Mouse (Mus musculus) layer of hippocampus, adult 2 months (tissue): ENCODE measurements around the gene Alg5. TPM values are rescaled to one million over a fixed set of nuclear protein-coding genes. Genes with fewer than 3 reads are reported as not detected.
"Not testable (repeated sequence)": the region's sequence is repeated elsewhere in the genome, so short reads cannot be mapped to it uniquely, and the experiment has no call there.

Experiments used
- DNase-seq, 2 experiments: peaks; one replicate each; pipeline ENCODE4 v3.0.0; 2022; ENCODE audit warnings: low spot score in 2 of 2
- H3K27ac ChIP-seq: fragments of 200-600 bp; 2 replicates; pipeline ENCODE4 v1.8.1; 2022
- H3K4me3 ChIP-seq: fragments of 200-600 bp; 2 replicates; pipeline ENCODE4 v1.8.1; 2022; ENCODE audit warnings: mild to moderate bottlenecking
- CTCF ChIP-seq: fragments of 200-600 bp; conservative IDR thresholded peaks from 2 replicates; pipeline ENCODE4 v1.8.1; 2022; ENCODE audit warnings: antibody characterized with exemption, mild to moderate bottlenecking, moderate library complexity
- long read RNA-seq, 2 experiments: library from polyadenylated mRNA; stranded (forward); transcript quantifications; one replicate each; pipeline ENCODE4 v2.0.0; 2021; ENCODE audit warnings: borderline mapping rate in 2 of 2
- total RNA-seq, 2 experiments: library from RNA; stranded (reverse); gene quantifications; 2 replicates each; pipeline ENCODE4 v1.2.3; 2021

The Alg5 gene
- 10 to 100 TPM; 21.1 to 22.8 TPM for total RNA-seq
- long read RNA-seq, experiment 1, transcript Alg5-201 (10 exons, 1,471 nt), result major isoform, 30 of 43 reads
- long read RNA-seq, experiment 1, partial matches to known transcripts, result 2 of 43 reads
- long read RNA-seq, experiment 1, other reads (novel, unspliced or antisense), result 9 of 43 reads
- long read RNA-seq, experiment 2, transcript Alg5-201 (10 exons, 1,471 nt), result major isoform, 40 of 52 reads
- long read RNA-seq, experiment 2, partial matches to known transcripts, result 1 of 52 reads
- long read RNA-seq, experiment 2, other reads (novel, unspliced or antisense), result 10 of 52 reads

DNA sequence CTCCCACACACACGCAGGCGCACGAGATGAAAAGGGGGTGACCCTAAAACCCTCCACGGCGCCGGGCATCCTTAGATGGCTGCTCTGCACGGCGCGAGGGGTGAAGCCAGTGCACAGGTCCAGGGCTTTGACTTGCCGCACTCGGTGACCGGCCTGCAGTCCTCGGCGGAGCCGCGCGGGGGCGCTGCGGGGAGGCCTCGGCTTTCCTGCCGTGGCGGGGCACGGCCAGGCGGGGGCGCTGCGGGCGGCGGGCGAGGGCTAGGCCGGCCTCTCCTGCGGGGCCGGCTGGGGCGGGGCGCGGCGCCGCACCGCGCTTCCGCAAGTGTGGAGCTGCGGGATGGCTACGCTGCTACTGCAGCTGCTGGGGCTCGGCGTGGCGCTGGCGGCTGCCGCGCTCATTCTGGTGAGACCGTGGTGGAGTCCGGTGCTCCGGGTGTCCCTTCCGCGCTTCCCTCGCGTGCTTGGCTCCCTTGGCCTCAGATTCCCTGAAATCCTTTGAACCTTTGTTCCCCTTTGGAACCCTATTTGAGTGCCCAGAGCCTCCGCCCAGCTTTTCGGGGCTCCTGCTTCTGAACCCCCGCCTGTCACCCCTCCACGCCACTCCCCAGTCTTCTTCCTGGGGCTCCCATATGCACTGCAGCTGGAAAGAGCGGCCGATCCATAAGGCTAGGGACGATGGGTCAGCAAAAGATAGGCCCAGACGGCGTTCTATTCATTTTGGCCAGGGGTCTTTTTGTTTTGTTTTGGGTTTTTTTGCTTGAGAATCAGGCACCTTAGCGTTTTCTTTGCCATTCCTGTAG lies at the start of gene Alg5, which contains the start of gene Exosc8:
TSS of gene Alg5 (plus strand) at position 293 of the 800 bp plus-strand sequence.
TSS of gene Exosc8 (minus strand) at position 147 of the 800 bp plus-strand sequence.
- DNase-seq, result peak; percentile 84 to 94
- Histone ChIP-seq H3K27ac (peak within 1 kb of the TSS; percentile 98), H3K4me3 (peak within 1 kb of the TSS; percentile 75)
- peak; percentile 81 for TF ChIP-seq CTCF

DNA sequence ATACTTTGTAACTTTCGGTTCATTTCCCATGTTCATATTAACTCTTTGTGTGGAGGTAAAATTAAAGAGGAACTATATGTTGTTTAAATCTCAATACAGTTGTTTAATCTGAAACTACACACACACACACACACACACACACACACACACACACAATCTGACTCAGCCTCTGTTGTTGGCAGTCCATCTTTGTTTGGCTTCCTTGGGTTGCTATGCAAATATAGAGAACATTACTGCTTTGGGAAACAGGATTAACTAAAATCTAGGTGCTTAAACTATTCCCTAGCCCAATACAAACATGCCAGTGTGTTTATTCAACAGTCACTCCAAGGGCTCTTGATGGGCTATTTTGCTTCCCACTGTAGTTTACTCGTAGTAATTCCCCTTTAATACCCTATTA lies 48.1 kb upstream of the Alg5 start:
- no peak for TF ChIP-seq CTCF
- no peak for DNase-seq
- no peak overlapping the region for H3K27ac ChIP-seq
- H3K4me3 ChIP-seq, result no peak overlapping the region

GRCm38 (mm10) chr3:54689091-54689490 lies 46.2 kb upstream of the Alg5 start:
- no peak overlapping the region for H3K27ac ChIP-seq
- H3K4me3 ChIP-seq, result no peak overlapping the region
- TF ChIP-seq CTCF, result peak; percentile 79
- no peak for DNase-seq

DNA sequence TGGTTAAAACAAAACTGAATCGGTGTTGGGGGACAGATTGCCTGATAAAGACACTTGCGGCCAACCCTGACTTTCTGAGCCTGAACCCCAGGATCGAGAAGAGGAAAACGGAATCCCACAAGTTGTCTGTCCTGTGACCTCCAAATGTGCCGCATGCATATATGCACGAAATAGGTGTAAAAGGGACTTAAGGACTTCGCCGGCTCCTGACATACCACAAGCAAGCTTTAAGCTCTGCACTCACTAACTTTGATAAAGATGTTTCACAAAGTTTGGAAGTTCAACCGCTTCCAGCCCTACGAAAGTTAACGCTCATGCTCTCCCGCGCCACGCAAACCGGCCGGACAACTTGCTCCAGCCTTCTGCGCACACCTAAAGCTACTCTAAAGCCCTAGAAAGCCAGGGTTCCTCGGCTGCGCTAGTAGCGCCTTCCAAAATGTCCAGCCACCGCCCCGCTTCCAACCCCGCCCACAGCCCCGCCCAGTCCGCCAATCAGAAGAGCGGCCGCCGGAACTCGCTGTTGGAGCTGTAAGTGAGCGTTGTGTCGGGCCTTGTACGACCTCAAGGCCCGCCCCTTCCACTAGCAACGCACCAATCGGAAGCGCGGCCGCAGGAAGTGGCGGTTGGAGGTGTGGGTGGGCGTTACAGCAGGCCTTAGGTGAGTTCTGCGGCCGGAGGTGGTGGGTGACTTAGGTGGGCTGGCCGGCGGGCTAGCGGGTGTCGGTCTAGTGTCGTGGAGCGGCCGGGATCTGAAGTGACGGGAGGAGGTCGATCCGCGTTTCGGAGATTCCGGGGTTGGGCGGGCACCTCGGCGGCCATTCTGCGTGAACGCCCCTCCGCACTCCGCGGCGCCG lies 42.9 kb upstream of the Alg5 start, which contains the start of gene Supt20:
TSS of gene Supt20 (plus strand) at position 606 of the 854 bp plus-strand sequence.
- Histone ChIP-seq H3K27ac (peak within 1 kb of the TSS; percentile 82), H3K4me3 (peak within 1 kb of the TSS; percentile 70)
- no peak for TF ChIP-seq CTCF
- DNase-seq, result peak; percentile 87 to 92

DNA sequence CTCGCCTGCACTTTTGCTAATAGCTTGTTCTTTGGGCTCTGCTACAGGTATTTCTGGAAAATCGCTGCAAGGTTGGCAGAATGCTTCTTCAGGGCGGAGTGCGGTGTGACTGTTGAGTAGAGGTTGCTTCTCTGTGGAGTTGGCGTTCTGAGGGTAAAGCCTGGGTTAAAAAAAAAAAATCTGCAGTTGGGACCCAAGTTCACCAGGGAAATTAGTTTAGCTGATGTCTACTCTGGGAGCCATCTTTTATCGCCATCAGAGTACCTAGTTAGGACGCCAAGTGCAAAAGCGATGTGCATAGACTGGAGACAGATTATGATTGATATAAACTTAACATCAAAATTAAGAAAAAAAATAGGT lies 42.3 kb upstream of the Alg5 start:
- Histone ChIP-seq H3K4me3 (peak overlapping the region; percentile 70), H3K27ac (peak overlapping the region; percentile 82)
- no peak for DNase-seq
- TF ChIP-seq CTCF, result no peak

DNA sequence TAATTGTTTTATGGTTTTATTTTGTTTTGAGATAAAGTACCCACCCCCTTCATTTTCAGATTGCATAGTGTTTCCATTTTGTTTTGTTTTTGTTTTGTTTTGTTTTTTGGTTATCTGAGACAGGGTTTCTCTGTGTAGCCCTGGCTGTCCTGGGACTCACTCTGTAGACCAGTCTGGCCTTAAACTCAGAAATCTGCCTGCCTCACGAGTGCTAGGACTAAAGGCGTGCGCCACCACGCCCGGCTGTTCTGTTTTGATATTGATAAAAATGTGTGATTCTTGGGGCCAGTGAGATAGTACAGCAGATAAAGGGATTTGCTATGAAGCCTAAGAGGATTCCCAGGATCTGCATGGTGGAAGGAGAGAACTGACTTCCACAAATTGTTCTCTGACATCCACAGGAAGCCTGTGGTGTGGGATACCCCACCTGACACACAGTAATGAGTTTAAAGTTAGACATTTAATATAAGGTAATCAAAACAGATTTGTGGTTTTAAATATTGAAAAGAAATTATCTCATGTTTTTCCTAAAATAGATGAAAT lies 35.5 kb upstream of the Alg5 start:
- Histone ChIP-seq H3K4me3 (no peak overlapping the region), H3K27ac (no peak overlapping the region)
- TF ChIP-seq CTCF, result no peak
- DNase-seq, result no peak

DNA sequence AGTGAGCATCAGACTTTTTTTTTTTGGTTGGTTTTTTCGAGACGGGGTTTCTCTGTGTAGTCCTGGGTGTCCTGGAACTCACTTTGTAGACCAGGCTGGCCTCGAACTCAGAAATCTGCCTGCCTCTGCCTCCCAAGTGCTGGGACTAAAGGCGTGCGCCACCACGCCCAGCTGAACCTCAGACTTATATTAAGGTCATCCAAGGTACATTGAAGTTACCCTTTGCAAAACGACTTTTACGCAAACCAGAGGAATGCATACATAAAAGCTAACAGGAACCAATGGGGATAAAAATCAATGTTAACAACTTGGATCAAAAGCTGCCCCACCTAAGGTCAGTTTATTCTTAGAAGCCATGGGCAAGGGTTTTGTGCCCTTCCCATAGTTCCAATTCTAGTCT lies 31.2 kb upstream of the Alg5 start:
- not testable (repeated sequence) for H3K4me3 ChIP-seq, DNase-seq, H3K27ac ChIP-seq

DNA sequence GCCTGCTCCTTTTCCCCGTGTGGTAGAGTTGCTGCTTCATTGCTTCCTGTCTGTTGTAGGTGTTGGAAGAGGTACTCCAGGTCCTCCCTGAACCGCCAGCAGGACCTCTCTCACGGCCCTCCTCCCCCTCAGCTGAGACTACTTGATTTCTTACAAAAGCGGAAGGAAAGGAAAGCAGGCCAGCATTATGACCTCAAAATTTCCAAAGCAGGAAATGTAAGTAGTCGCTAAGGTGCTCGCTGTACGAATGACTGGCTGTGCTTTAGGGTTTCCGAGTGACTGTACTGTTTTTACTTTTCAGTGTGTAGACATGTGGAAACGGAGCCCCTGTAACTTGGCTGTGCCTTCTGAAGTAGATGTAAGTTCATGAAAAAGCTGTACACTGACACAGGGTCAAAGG lies 26.4 kb upstream of the Alg5 start:
- no peak overlapping the region for H3K4me3 ChIP-seq

DNA sequence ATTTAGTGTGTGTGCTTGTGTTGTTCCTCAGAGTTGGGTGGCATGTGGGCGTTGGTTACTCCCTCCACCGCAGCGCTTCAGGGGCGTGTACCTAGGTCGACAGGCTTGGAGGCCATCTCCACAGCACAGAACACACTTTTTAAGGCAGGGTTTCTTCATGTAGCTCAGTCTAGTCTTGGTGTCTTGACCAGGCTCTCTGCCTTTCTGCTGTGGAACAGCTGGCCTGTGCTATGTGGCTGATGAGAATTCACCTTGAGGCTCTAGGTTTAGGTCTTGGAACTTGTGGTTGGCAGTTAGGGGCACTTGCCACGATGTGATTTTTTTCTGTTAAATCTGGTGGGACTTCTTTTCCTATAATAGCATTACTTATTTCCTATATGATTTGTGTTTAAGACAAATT lies 21.1 kb upstream of the Alg5 start, which contains the start of gene Gm21958:
TSS of gene Gm21958 (minus strand) at position 101 of the 400 bp plus-strand sequence.
- H3K4me3 ChIP-seq, result no peak within 1 kb of the TSS
- no peak within 1 kb of the TSS for H3K27ac ChIP-seq
- no peak for DNase-seq
- no peak for TF ChIP-seq CTCF

More for the DNA sequence above, 26.4 kb upstream of the Alg5 start:
- DNase-seq, result no peak
- H3K27ac ChIP-seq, result no peak overlapping the region
- no peak for TF ChIP-seq CTCF

DNA sequence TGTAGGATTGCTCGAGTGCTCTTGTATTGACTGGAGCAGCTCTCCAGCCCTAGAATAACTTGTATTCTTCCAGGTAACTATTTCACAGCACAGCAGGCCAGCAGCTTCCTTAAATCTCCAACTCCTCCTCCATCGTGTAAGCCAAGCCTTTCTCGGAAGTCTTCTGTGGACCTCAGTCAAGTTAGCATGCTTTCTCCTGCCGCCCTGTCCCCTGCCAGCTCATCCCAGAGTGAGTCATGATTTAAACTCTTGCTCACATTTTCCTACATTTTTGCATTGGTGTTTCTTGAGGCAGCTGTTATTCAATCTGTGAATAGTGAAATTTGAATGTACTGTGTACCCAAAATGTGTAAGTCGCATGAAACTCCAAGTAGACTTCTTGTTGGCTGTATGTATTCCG lies 19.9 kb upstream of the Alg5 start:
- no peak for TF ChIP-seq CTCF
- Histone ChIP-seq H3K27ac (no peak overlapping the region), H3K4me3 (no peak overlapping the region)
- peak in 1 of 2 experiments; percentile 44 for DNase-seq

DNA sequence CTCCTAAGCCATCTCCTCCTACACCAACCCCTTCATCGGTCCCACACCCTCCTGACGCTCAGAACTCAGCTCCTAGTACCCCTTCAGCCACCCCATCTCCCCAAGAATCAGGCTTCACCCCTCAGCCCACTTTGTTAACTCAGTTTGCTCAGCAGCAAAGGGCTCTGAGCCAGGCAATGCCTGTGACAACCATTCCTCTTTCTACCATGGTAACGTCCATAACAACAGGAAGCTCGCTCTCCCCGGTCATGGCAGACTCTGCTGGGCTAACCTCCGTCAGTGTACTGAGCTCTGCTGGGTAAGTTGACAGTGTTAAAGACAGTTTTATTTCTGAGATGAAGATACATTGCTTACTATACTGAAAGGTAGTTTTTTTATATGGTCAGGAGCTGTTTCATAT lies 18.0 kb upstream of the Alg5 start:
- TF ChIP-seq CTCF, result no peak
- DNase-seq, result no peak
- H3K4me3 ChIP-seq, result no peak overlapping the region

GRCm38 (mm10) chr3:54718947-54719346 lies 16.4 kb upstream of the Alg5 start:
- no peak for TF ChIP-seq CTCF
- Histone ChIP-seq H3K27ac (no peak overlapping the region), H3K4me3 (no peak overlapping the region)
- no peak for DNase-seq

More for the DNA sequence above, 18.0 kb upstream of the Alg5 start:
- no peak overlapping the region for H3K27ac ChIP-seq
